Mouse (Mus musculus): ENCODE data around the gene Dynlt1c. TPM values are rescaled to one million over a fixed set of nuclear protein-coding genes. Genes with fewer than 3 reads are reported as not detected.
"Not testable (repeated sequence)": the region's sequence is repeated elsewhere in the genome, so short reads cannot be mapped to it uniquely, and the experiment has no call there.

Dynlt1c gene
- total RNA-seq, 1 experiment, result 16.8 TPM

- H3K4me3 ChIP-seq (ENCODE audit: insufficient read depth in 1 of 2, low read depth in 1 of 2, low read length in 2 of 2, poor library complexity in 1 of 2, severe bottlenecking in 1 of 2); in situ Hi-C loops (cut with MboI; ENCODE audit: low sequenced_read_pairs in 2 of 2, unreplicated experiment in 2 of 2); H3K9me3 ChIP-seq (ENCODE audit: control insufficient read depth, insufficient read depth, low read depth, low read length); DNase-seq (ENCODE audit: low read depth, low spot score); H3K36me3 ChIP-seq (ENCODE audit: control insufficient read depth, insufficient read depth, low read length, poor library complexity, severe bottlenecking); H3K4me1 ChIP-seq (ENCODE audit: control insufficient read depth in 2 of 2, insufficient read depth in 2 of 2, low read length in 2 of 2, poor library complexity in 1 of 2); H3K9ac ChIP-seq (ENCODE audit: insufficient read depth, low read depth, low read length, poor library complexity, severe bottlenecking); H3K27ac ChIP-seq (ENCODE audit: insufficient read depth, low read depth, low read length, poor library complexity, severe bottlenecking): not testable (repeated sequence)
Observed at GRCm38 (mm10) chr17:6621976-6622375, 20.5 kb downstream of the Dynlt1c start.

- H3K27ac ChIP-seq (ENCODE audit: insufficient read depth, low read depth, low read length, poor library complexity, severe bottlenecking); in situ Hi-C loops (cut with MboI; ENCODE audit: low sequenced_read_pairs in 2 of 2, unreplicated experiment in 2 of 2); H3K9ac ChIP-seq (ENCODE audit: insufficient read depth, low read depth, low read length, poor library complexity, severe bottlenecking); H3K4me3 ChIP-seq (ENCODE audit: insufficient read depth in 1 of 2, low read depth in 1 of 2, low read length in 2 of 2, poor library complexity in 1 of 2, severe bottlenecking in 1 of 2); H3K36me3 ChIP-seq (ENCODE audit: control insufficient read depth, insufficient read depth, low read length, poor library complexity, severe bottlenecking); H3K4me1 ChIP-seq (ENCODE audit: control insufficient read depth in 2 of 2, insufficient read depth in 2 of 2, low read length in 2 of 2, poor library complexity in 1 of 2); DNase-seq (ENCODE audit: low read depth, low spot score); H3K9me3 ChIP-seq (ENCODE audit: control insufficient read depth, insufficient read depth, low read depth, low read length): not testable (repeated sequence)
Observed at GRCm38 (mm10) chr17:6624926-6625558, 23.6 kb downstream of the Dynlt1c start.

GRCm38 (mm10) chr17:6630398-6630797 lies 28.9 kb downstream of the Dynlt1c start:
- in situ Hi-C loops (cut with MboI; ENCODE audit: low sequenced_read_pairs in 2 of 2, unreplicated experiment in 2 of 2); H3K9me3 ChIP-seq (ENCODE audit: control insufficient read depth, insufficient read depth, low read depth, low read length); DNase-seq (ENCODE audit: low read depth, low spot score); H3K9ac ChIP-seq (ENCODE audit: insufficient read depth, low read depth, low read length, poor library complexity, severe bottlenecking); H3K36me3 ChIP-seq (ENCODE audit: control insufficient read depth, insufficient read depth, low read length, poor library complexity, severe bottlenecking); H3K4me3 ChIP-seq (ENCODE audit: insufficient read depth in 1 of 2, low read depth in 1 of 2, low read length in 2 of 2, poor library complexity in 1 of 2, severe bottlenecking in 1 of 2); H3K4me1 ChIP-seq (ENCODE audit: control insufficient read depth in 2 of 2, insufficient read depth in 2 of 2, low read length in 2 of 2, poor library complexity in 1 of 2); H3K27ac ChIP-seq (ENCODE audit: insufficient read depth, low read depth, low read length, poor library complexity, severe bottlenecking): not testable (repeated sequence)

GRCm38 (mm10) chr17:6632850-6633249 lies 31.4 kb downstream of the Dynlt1c start:
- in situ Hi-C loops (cut with MboI; ENCODE audit: low sequenced_read_pairs in 2 of 2, unreplicated experiment in 2 of 2); H3K9me3 ChIP-seq (ENCODE audit: control insufficient read depth, insufficient read depth, low read depth, low read length); DNase-seq (ENCODE audit: low read depth, low spot score); H3K9ac ChIP-seq (ENCODE audit: insufficient read depth, low read depth, low read length, poor library complexity, severe bottlenecking); H3K36me3 ChIP-seq (ENCODE audit: control insufficient read depth, insufficient read depth, low read length, poor library complexity, severe bottlenecking); H3K4me3 ChIP-seq (ENCODE audit: insufficient read depth in 1 of 2, low read depth in 1 of 2, low read length in 2 of 2, poor library complexity in 1 of 2, severe bottlenecking in 1 of 2); H3K27ac ChIP-seq (ENCODE audit: insufficient read depth, low read depth, low read length, poor library complexity, severe bottlenecking); H3K4me1 ChIP-seq (ENCODE audit: control insufficient read depth in 2 of 2, insufficient read depth in 2 of 2, low read length in 2 of 2, poor library complexity in 1 of 2): not testable (repeated sequence)

- H3K4me3 ChIP-seq (ENCODE audit: insufficient read depth in 1 of 2, low read depth in 1 of 2, low read length in 2 of 2, poor library complexity in 1 of 2, severe bottlenecking in 1 of 2); H3K27ac ChIP-seq (ENCODE audit: insufficient read depth, low read depth, low read length, poor library complexity, severe bottlenecking); H3K4me1 ChIP-seq (ENCODE audit: control insufficient read depth in 2 of 2, insufficient read depth in 2 of 2, low read length in 2 of 2, poor library complexity in 1 of 2); H3K9ac ChIP-seq (ENCODE audit: insufficient read depth, low read depth, low read length, poor library complexity, severe bottlenecking); in situ Hi-C loops (cut with MboI; ENCODE audit: low sequenced_read_pairs in 2 of 2, unreplicated experiment in 2 of 2); DNase-seq (ENCODE audit: low read depth, low spot score); H3K9me3 ChIP-seq (ENCODE audit: control insufficient read depth, insufficient read depth, low read depth, low read length); H3K36me3 ChIP-seq (ENCODE audit: control insufficient read depth, insufficient read depth, low read length, poor library complexity, severe bottlenecking): not testable (repeated sequence)
Observed at GRCm38 (mm10) chr17:6635781-6636180, 34.3 kb downstream of the Dynlt1c start.

GRCm38 (mm10) chr17:6636861-6637260 lies 35.4 kb downstream of the Dynlt1c start:
- no peak overlapping the region for H3K27ac ChIP-seq (ENCODE audit: insufficient read depth, low read depth, low read length, poor library complexity, severe bottlenecking)
- in situ Hi-C loops (cut with MboI; ENCODE audit: low sequenced_read_pairs in 2 of 2, unreplicated experiment in 2 of 2), result no loop called here
- no peak for DNase-seq (ENCODE audit: low read depth, low spot score)
- no peaks in the 10 kb centered on the region for H3K9me3 ChIP-seq (ENCODE audit: control insufficient read depth, insufficient read depth, low read depth, low read length)
- H3K4me1 ChIP-seq (ENCODE audit: control insufficient read depth in 2 of 2, insufficient read depth in 2 of 2, low read length in 2 of 2, poor library complexity in 1 of 2), result no peaks in the 10 kb centered on the region
- no peak overlapping the region for H3K4me3 ChIP-seq (ENCODE audit: insufficient read depth in 1 of 2, low read depth in 1 of 2, low read length in 2 of 2, poor library complexity in 1 of 2, severe bottlenecking in 1 of 2)
- TF ChIP-seq CHD2 (IDR thresholded peaks at IDR 0.05; ENCODE audit: low read depth, low read length) (no peak), ZNF384 (IDR thresholded peaks at IDR 0.05; ENCODE audit: low read depth, low read length) (no peak), HCFC1 (IDR thresholded peaks at IDR 0.05; ENCODE audit: borderline replicate concordance, insufficient read depth, low read length) (no peak), ZC3H11A (IDR thresholded peaks at IDR 0.05; ENCODE audit: borderline replicate concordance, low read depth, low read length) (no peak), MAFK (IDR thresholded peaks at IDR 0.05; ENCODE audit: insufficient read depth, low read depth, low read length) (no peak)
- no peak overlapping the region for H3K9ac ChIP-seq (ENCODE audit: insufficient read depth, low read depth, low read length, poor library complexity, severe bottlenecking)
- H3K36me3 ChIP-seq (ENCODE audit: control insufficient read depth, insufficient read depth, low read length, poor library complexity, severe bottlenecking), result no peaks in the 10 kb centered on the region

GRCm38 (mm10) chr17:6637434-6637833 lies 36.0 kb downstream of the Dynlt1c start:
- H3K4me1 ChIP-seq (ENCODE audit: control insufficient read depth in 2 of 2, insufficient read depth in 2 of 2, low read length in 2 of 2, poor library complexity in 1 of 2); H3K4me3 ChIP-seq (ENCODE audit: insufficient read depth in 1 of 2, low read depth in 1 of 2, low read length in 2 of 2, poor library complexity in 1 of 2, severe bottlenecking in 1 of 2); H3K36me3 ChIP-seq (ENCODE audit: control insufficient read depth, insufficient read depth, low read length, poor library complexity, severe bottlenecking); H3K27ac ChIP-seq (ENCODE audit: insufficient read depth, low read depth, low read length, poor library complexity, severe bottlenecking); DNase-seq (ENCODE audit: low read depth, low spot score); in situ Hi-C loops (cut with MboI; ENCODE audit: low sequenced_read_pairs in 2 of 2, unreplicated experiment in 2 of 2); H3K9ac ChIP-seq (ENCODE audit: insufficient read depth, low read depth, low read length, poor library complexity, severe bottlenecking); H3K9me3 ChIP-seq (ENCODE audit: control insufficient read depth, insufficient read depth, low read depth, low read length): not testable (repeated sequence)

- DNase-seq (ENCODE audit: low read depth, low spot score); H3K9ac ChIP-seq (ENCODE audit: insufficient read depth, low read depth, low read length, poor library complexity, severe bottlenecking); H3K4me3 ChIP-seq (ENCODE audit: insufficient read depth in 1 of 2, low read depth in 1 of 2, low read length in 2 of 2, poor library complexity in 1 of 2, severe bottlenecking in 1 of 2); H3K9me3 ChIP-seq (ENCODE audit: control insufficient read depth, insufficient read depth, low read depth, low read length); H3K27ac ChIP-seq (ENCODE audit: insufficient read depth, low read depth, low read length, poor library complexity, severe bottlenecking); in situ Hi-C loops (cut with MboI; ENCODE audit: low sequenced_read_pairs in 2 of 2, unreplicated experiment in 2 of 2); H3K36me3 ChIP-seq (ENCODE audit: control insufficient read depth, insufficient read depth, low read length, poor library complexity, severe bottlenecking); H3K4me1 ChIP-seq (ENCODE audit: control insufficient read depth in 2 of 2, insufficient read depth in 2 of 2, low read length in 2 of 2, poor library complexity in 1 of 2): not testable (repeated sequence)
Observed at GRCm38 (mm10) chr17:6638444-6638843, 37.0 kb downstream of the Dynlt1c start.
